Mouse (Mus musculus): ENCODE data around the gene Chrm4. TPM values are rescaled to one million over a fixed set of nuclear protein-coding genes. Genes with fewer than 3 reads are reported as not detected.
A peak's percentile ranks its signal among the peaks of the same experiment; 100 is the strongest.

Chrm4 gene
- total RNA-seq, 4 experiments from 2014 or later = 57.9 to 66.5 (median 60.3) TPM

DNA sequence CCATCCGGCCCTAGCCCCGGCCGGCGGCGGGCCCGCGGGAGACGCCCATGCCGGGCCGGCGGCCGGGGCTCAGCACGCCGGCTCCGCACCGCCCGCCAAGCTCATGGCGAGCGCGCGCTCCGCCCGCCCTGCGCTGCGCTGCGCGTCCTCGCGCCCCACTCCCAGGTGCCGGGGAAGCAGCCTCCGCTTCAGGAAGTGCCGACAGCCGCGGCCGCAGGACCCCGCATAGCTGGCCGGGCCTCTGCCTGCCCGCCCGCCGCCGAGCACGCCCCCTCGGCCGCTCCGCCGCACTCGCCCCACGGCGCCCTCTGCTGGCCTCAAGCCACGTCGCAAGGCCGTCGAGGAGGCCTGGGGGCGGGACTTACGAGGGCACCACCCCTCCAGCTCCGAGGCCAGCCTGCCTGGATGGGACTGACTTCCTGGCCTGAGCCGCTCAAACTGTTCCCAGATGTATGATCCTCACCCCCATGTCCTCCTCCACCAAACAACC, 36.4 kb downstream of the Chrm4 start:
- DNase-seq (ENCODE audit: low spot score in 2 of 2) = peak; percentile 83 to 90

GRCm38 (mm10) chr2:91964610-91965204, 37.7 kb downstream of the Chrm4 start:
- no peak for DNase-seq (ENCODE audit: low spot score in 2 of 2)

GRCm38 (mm10) chr2:91965417-91965816, 38.4 kb downstream of the Chrm4 start:
- no peak for DNase-seq (ENCODE audit: low spot score in 2 of 2)

DNA sequence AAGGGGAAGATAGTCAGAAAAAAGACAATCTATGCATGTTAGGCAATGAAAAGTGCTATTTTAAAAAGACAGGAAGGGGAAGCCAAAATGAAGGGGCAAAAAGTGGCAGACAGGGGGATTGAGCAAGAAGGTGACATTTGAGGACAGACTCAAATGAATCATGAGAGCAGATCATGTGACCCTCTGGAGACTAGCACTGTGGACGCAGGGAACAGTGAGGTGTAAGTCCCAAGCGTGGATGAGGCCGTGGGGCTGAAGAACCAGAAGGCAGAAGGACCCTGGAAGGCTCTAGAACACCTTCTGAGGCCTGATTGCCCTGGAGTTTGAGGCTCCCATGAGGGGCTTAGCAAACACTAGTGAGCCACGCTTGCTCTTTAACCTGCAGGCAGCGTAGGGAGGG, 39.3 kb downstream of the Chrm4 start:
- no peak for DNase-seq (ENCODE audit: low spot score in 2 of 2)

GRCm38 (mm10) chr2:91967962-91968361, 40.9 kb downstream of the Chrm4 start:
- no peak for DNase-seq (ENCODE audit: low spot score in 2 of 2)

DNA sequence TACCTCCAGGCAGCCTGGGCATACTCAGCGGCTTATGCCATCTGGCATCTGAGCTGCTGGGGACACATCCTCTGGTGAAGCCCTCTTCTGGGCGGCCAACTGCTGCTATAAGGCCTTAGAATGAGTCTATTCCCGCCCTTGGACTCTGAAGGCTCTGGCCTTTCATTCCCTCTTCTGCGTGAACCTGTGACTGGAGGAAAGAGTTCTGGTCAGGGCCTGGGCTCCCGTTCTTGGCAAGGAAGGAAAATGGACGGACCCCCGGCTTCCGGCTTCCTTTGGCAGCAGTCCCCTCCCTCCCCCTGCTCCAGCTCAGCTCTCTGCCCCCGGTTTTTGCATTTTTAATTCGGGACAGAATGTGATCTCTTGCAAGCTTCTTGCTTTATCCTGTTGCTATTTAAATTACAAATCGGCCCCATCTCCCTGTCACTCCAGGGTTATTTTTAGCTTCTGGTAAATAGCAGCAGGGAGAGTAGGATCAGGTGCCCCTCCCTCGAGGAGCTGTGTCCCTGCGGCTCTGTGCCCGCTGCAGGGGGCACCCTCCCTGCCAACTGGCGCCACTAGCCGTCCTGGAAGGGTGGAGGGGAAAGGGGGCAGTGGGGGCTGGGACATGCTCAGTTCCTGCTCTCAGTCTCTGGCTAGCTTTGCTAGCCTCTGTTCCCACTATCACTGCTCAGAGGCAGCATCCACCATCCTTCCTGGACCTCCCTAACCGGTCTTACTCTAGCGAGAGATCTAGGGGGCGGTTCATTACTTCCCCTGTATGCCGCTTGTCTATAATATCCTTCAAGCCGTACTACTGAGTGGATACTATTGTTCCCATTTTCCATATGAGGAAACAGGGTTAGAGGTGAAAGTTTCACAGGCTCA, 44.4 kb downstream of the Chrm4 start:
- peak in 1 of 2 experiments; percentile 77 for DNase-seq (ENCODE audit: low spot score in 2 of 2)

- no peak for DNase-seq (ENCODE audit: low spot score in 2 of 2)
Observed at GRCm38 (mm10) chr2:91972121-91972566, 45.1 kb downstream of the Chrm4 start.

DNA sequence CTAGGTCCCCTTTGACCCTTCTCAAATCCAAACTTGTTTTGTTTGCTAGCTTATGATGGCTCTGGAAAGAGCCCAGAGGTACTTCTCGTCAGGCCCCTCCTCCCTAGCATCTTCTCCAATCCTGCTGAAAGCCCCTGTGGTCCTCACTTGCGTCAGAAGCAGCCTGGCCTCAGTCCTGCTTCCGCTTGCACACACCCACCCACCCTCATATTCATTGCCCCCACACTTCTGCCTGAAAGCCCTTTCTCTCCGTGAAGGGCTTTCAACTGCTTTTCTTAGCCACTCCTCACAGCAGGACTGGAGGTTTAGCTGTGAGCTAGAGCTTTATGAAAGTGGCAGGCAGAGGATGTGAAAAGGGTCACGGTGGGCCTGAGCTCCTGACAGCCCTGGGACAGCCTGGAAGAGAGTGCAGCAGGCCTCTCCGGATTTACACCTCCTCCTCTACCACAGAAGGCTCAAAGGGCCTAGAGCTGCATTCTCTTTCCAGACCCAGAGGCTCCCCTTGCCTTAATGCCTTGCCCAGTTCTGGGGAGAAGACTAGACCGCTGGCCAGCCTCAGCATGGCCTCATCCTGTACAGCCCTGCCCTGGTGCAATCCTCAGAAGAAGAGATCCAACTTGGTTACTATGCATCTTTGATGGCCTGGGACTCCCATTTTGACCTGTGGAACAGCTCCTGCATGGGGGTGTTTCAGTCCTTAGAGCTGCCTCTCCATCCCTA, 46.5 kb downstream of the Chrm4 start:
- no peak for DNase-seq (ENCODE audit: low spot score in 2 of 2)

- DNase-seq (ENCODE audit: low spot score in 2 of 2) = no peak
Observed at GRCm38 (mm10) chr2:91975581-91976541, 48.8 kb downstream of the Chrm4 start, which contains the start of gene Dgkz. TSS of gene Dgkz (minus strand) at chr2:91975864.

GRCm38 (mm10) chr2:91977960-91978359, 50.9 kb downstream of the Chrm4 start:
- no peak for DNase-seq (ENCODE audit: low spot score in 2 of 2)

Small RNA genes lying within 50 kb of the gene (microRNA-seq; reads per million reads assigned to microRNA genes)
- 0.88 to 1.5 reads per million in 2 experiments for gene Mir6999

Other genes with a start within 250 kb of the Chrm4 start
- 10 to 100 TPM; 76.1 to 90.9 (median 83.8) TPM for gene Atg13, start 216.7 kb upstream of the Chrm4 start, total RNA-seq (2022)
- gene Harbi1, start 216.4 kb upstream of the Chrm4 start, total RNA-seq (2022) = 1 to 10 TPM; 6.8 to 8.6 (median 7.5) TPM
- gene Ambra1, start 197.1 kb upstream of the Chrm4 start, total RNA-seq (2022) = 10 to 100 TPM; 54.8 to 55.6 (median 55.1) TPM
- gene Mdk, start 5.0 kb downstream of the Chrm4 start, total RNA-seq (2022) = 10 to 100 TPM; 17.9 to 21.1 (median 19.8) TPM
- not detected for gene Gm9821, start 18.5 kb downstream of the Chrm4 start, total RNA-seq (2022)
- 100 to 1,000 TPM; 414 to 471 (median 424) TPM for gene Dgkz, start 48.6 kb downstream of the Chrm4 start, total RNA-seq (2022)
- 1 to 10 TPM; 1.3 to 2.2 (median 1.8) TPM for gene Creb3l1, start 97.3 kb downstream of the Chrm4 start, total RNA-seq (2022)
- 100 to 1,000 TPM; 141 to 159 (median 147) TPM for gene Phf21a, start 165.9 kb downstream of the Chrm4 start, total RNA-seq (2022)

Measured in left cerebral cortex, adult 8-10 months (tissue).